Mouse (Mus musculus): ENCODE data around the gene Fastkd2. TPM values are rescaled to one million over a fixed set of nuclear protein-coding genes. Genes with fewer than 3 reads are reported as not detected.

Fastkd2 gene
- 75.3 and 76.9 TPM in 2 replicates for polyA plus RNA-seq (2014; fragmentation: Nextera tagmentation; extraction: Ambion mirVana)

DNA sequence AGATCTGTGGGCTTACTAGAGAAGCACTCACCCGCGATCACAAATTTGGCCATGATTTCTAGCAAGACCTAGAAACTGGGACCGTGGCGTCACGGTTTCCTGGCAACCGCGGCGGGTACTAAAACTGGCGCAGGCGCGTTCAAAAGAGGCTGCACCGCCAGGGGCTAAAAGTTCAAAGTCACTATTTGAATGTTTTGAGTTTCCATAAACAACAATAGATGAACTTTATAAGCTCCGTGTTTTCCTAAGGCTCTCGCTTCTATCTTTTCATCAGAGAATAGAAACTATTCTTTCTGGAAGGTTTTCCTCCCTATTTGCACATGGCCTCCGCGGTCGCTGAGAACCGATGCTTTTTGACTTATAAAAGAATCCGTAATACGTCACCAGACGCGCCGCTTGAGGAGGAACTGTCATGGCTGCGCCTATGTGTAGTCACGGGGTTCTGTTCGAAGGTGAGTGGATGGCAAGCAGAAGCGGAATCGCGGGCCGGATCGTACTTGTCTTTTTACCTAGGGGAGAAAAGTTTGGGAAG, at the start of gene Fastkd2, which contains the start of gene Mdh1b:
Gene Fastkd2, plus strand, starts transcription at position 375 of the 532 bp plus-strand sequence.
Gene Mdh1b, minus strand, starts transcription at position 79 of the 532 bp plus-strand sequence.
- Histone ChIP-seq H3K9me3 (ENCODE audit: control insufficient read depth, low read length) (no peaks in the 10 kb centered on the region), H3K27me3 (ENCODE audit: control insufficient read depth, insufficient read depth, low read length) (no peaks in the 10 kb centered on the region), H3K4me2 (ENCODE audit: low read depth, severe bottlenecking) (peak within 1 kb of the TSS; percentile 48), H3K4me3 (ENCODE audit: low read depth, low read length) (peak within 1 kb of the TSS; percentile 64), H3K4me1 (ENCODE audit: control insufficient read depth, insufficient read depth, low read length) (no peaks in the 10 kb centered on the region), H3K27ac (replicated peaks; ENCODE audit: low read depth, low read length) (no peak within 1 kb of the TSS), H3K9ac (ENCODE audit: low read length) (peak within 1 kb of the TSS; percentile 66), H3K36me3 (ENCODE audit: control insufficient read depth, insufficient read depth, low read length) (no peaks in the 10 kb centered on the region)
- peak; percentile 93 for DNase-seq (ENCODE audit: low spot score)
- peak; percentile 89 for ATAC-seq (ENCODE audit: insufficient number of reproducible peaks, low FRiP score, low TSS enrichment, low read depth)
- under 1% methylated on average over 31 of the region's 31 CpGs for WGBS

DNA sequence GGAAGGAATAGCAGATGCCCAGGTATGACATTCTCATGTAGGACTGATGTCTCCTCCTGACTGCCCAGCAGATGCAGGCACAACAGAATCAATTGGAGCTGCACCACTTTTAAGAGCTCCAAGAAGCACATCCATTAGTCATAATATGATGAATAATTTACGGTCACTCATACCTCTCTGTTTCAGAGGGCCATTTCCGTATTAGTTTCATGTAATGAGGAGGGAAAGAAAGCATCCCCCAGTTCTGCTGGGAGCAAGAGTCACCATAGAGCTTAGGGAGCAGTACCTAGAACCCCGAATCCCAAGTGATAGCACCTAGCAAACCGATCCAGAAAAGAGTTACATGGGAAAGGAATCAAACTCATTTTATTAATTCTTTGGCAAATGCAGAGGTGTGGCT, 43.6 kb upstream of the Fastkd2 start, which contains the start of gene Dytn:
Gene Dytn, minus strand, starts transcription at position 101 of the 400 bp plus-strand sequence.
- no peak within 1 kb of the TSS for H3K27ac ChIP-seq (replicated peaks; ENCODE audit: low read depth, low read length)
- no peak within 1 kb of the TSS for H3K4me3 ChIP-seq (ENCODE audit: low read depth, low read length)
- no peak for ATAC-seq (ENCODE audit: insufficient number of reproducible peaks, low FRiP score, low TSS enrichment, low read depth)
- WGBS, result 85% methylated on average over 4 of the region's 4 CpGs
- H3K4me2 ChIP-seq (ENCODE audit: low read depth, severe bottlenecking), result no peak within 1 kb of the TSS
- no peaks in the 10 kb centered on the region for H3K4me1 ChIP-seq (ENCODE audit: control insufficient read depth, insufficient read depth, low read length)
- no peaks in the 10 kb centered on the region for H3K27me3 ChIP-seq (ENCODE audit: control insufficient read depth, insufficient read depth, low read length)
- no peak within 1 kb of the TSS for H3K9ac ChIP-seq (ENCODE audit: low read length)
- no peaks in the 10 kb centered on the region for H3K9me3 ChIP-seq (ENCODE audit: control insufficient read depth, low read length)
- H3K36me3 ChIP-seq (ENCODE audit: control insufficient read depth, insufficient read depth, low read length), result no peaks in the 10 kb centered on the region
- no peak for DNase-seq (ENCODE audit: low spot score)

DNA sequence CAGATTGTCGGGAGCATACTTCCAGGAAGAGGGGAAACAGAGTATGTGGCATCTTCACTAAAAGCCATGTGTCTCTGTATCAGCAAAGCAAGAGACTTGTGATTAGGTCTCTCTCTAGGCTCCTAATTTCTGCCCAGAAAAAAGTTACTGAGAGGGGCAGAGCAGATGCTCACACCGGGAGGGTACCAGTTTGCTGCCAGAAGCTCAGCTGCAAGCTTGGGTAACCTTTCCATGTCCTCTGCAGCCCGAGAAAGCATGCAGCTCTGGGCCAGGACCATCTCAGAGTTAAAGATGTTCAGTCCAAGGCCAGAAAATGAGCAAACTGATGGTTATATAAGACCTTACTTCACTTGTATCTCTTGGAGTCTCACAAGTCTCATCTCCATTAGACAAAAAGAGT, 33.6 kb upstream of the Fastkd2 start:
- ATAC-seq (ENCODE audit: insufficient number of reproducible peaks, low FRiP score, low TSS enrichment, low read depth) (no peak), DNase-seq (ENCODE audit: low spot score) (no peak)
- Histone ChIP-seq H3K27ac (replicated peaks; ENCODE audit: low read depth, low read length) (no peak overlapping the region), H3K9me3 (ENCODE audit: control insufficient read depth, low read length) (no peaks in the 10 kb centered on the region), H3K27me3 (ENCODE audit: control insufficient read depth, insufficient read depth, low read length) (no peaks in the 10 kb centered on the region), H3K4me2 (ENCODE audit: low read depth, severe bottlenecking) (no peak overlapping the region), H3K36me3 (ENCODE audit: control insufficient read depth, insufficient read depth, low read length) (no peaks in the 10 kb centered on the region), H3K4me3 (ENCODE audit: low read depth, low read length) (no peak overlapping the region), H3K9ac (ENCODE audit: low read length) (no peak overlapping the region), H3K4me1 (ENCODE audit: control insufficient read depth, insufficient read depth, low read length) (no peaks in the 10 kb centered on the region)
- 75% methylated on average over 3 of the region's 3 CpGs for WGBS

DNA sequence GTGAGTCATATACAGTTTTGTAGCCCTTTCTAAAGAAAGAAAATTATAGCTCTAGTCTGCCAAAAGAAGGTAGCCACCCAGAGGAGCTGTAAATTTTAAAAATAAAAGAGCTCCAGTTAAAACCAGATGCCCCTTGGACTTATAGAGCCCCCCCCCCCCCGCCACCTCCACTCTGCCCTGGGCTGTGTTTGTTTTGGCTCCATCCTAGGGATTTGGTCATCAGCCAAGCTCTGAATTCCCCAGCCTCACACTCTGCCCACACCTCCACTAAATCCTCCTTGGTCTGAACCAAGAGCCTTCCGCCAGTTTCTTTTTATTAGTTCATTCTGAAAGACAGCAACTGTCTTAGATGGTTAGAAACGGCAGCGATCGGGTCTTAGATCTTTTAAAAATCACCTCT, 24.7 kb upstream of the Fastkd2 start:
- 70% methylated on average over 5 of the region's 5 CpGs for WGBS
- Histone ChIP-seq H3K9me3 (ENCODE audit: control insufficient read depth, low read length) (no peaks in the 10 kb centered on the region; the same call in 1 of the 2 replicates), H3K36me3 (ENCODE audit: control insufficient read depth, insufficient read depth, low read length) (no peaks in the 10 kb centered on the region), H3K9ac (ENCODE audit: low read length) (no peak overlapping the region), H3K4me2 (ENCODE audit: low read depth, severe bottlenecking) (no peak overlapping the region), H3K4me3 (ENCODE audit: low read depth, low read length) (no peak overlapping the region), H3K27me3 (ENCODE audit: control insufficient read depth, insufficient read depth, low read length) (no peaks in the 10 kb centered on the region), H3K27ac (replicated peaks; ENCODE audit: low read depth, low read length) (no peak overlapping the region), H3K4me1 (ENCODE audit: control insufficient read depth, insufficient read depth, low read length) (no peaks in the 10 kb centered on the region)
- no peak for ATAC-seq (ENCODE audit: insufficient number of reproducible peaks, low FRiP score, low TSS enrichment, low read depth)
- no peak for DNase-seq (ENCODE audit: low spot score)

DNA sequence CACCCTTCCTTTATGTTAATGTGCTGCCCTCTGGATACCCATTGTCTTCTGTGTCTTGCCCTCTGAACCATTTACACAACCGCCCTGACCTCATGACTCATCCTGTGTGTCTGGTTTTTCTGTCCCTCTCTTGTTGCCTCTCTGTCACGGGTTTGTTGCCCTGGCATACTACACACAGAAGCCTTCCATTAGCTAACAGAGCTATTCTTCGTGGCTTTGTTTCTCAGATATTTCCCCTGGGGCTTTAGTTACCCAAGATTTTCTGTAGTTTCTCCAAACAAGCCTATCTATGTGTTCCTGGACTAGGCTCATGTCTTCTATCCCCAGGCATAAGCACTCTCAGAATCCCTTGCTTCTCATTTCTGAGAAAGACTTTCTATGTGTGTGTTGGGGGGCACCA, 21.5 kb upstream of the Fastkd2 start:
- no peaks in the 10 kb centered on the region for H3K27me3 ChIP-seq (ENCODE audit: control insufficient read depth, insufficient read depth, low read length)
- WGBS, result 66% methylated on average over 3 of the region's 3 CpGs
- H3K27ac ChIP-seq (replicated peaks; ENCODE audit: low read depth, low read length), result no peak overlapping the region
- no peak overlapping the region for H3K4me3 ChIP-seq (ENCODE audit: low read depth, low read length)
- no peaks in the 10 kb centered on the region for H3K4me1 ChIP-seq (ENCODE audit: control insufficient read depth, insufficient read depth, low read length)
- no peak overlapping the region for H3K9ac ChIP-seq (ENCODE audit: low read length)
- H3K4me2 ChIP-seq (ENCODE audit: low read depth, severe bottlenecking), result no peak overlapping the region
- ATAC-seq (ENCODE audit: insufficient number of reproducible peaks, low FRiP score, low TSS enrichment, low read depth) (no peak), DNase-seq (ENCODE audit: low spot score) (no peak)
- no peaks in the 10 kb centered on the region for H3K36me3 ChIP-seq (ENCODE audit: control insufficient read depth, insufficient read depth, low read length)
- H3K9me3 ChIP-seq (ENCODE audit: control insufficient read depth, low read length), result no peaks in the 10 kb centered on the region; the same call in 1 of the 2 replicates

DNA sequence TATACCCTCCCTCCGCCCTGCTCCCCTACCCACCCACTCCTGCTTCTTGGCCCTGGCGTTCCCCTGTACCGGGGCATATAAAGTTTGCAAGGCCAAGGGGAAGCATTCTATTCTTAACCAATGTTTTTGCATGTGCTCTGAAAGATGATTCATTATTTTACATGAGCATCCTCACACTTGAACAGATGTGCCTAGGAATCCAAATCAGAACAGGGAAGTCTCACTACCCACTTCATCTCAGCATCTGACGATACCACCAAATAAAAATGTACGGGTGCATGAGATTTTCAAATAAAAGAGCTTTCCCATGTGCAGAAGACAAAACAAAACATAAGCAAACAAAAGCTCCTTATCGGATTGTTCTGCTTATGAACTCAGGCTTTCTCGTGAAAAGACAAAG, 10.3 kb upstream of the Fastkd2 start:
- H3K9ac ChIP-seq (ENCODE audit: low read length), result no peak overlapping the region
- no peak overlapping the region for H3K27ac ChIP-seq (replicated peaks; ENCODE audit: low read depth, low read length)
- H3K4me1 ChIP-seq (ENCODE audit: control insufficient read depth, insufficient read depth, low read length), result no peaks in the 10 kb centered on the region
- DNase-seq (ENCODE audit: low spot score) (no peak), ATAC-seq (ENCODE audit: insufficient number of reproducible peaks, low FRiP score, low TSS enrichment, low read depth) (no peak)
- no peaks in the 10 kb centered on the region for H3K9me3 ChIP-seq (ENCODE audit: control insufficient read depth, low read length)
- H3K4me2 ChIP-seq (ENCODE audit: low read depth, severe bottlenecking), result no peak overlapping the region
- WGBS, result 87% methylated on average over 7 of the region's 7 CpGs
- no peaks in the 10 kb centered on the region for H3K36me3 ChIP-seq (ENCODE audit: control insufficient read depth, insufficient read depth, low read length)
- H3K27me3 ChIP-seq (ENCODE audit: control insufficient read depth, insufficient read depth, low read length), result no peaks in the 10 kb centered on the region
- H3K4me3 ChIP-seq (ENCODE audit: low read depth, low read length), result no peak overlapping the region

DNA sequence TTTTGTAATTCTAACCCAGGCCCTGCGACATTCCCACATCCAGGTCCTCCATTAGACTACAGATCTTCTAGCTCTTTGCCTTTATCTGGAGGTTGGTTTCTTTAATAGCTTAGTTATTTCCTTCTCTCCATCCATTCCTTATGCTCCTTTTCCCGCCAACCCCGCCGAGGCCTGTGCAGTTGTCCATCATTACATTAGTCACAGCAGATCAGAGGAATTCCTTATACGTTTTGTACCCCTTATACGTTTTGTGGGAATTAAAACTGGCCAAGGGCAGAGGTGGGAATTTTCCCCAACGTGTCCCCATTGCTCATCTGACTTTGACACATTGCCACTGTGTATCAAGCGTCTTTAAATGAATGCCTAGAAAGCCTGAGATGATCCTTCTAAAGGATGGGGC, 618 bp upstream of the Fastkd2 start:
- Histone ChIP-seq H3K27me3 (ENCODE audit: control insufficient read depth, insufficient read depth, low read length) (no peaks in the 10 kb centered on the region), H3K4me3 (ENCODE audit: low read depth, low read length) (peak overlapping the region; percentile 64), H3K4me1 (ENCODE audit: control insufficient read depth, insufficient read depth, low read length) (no peaks in the 10 kb centered on the region), H3K9me3 (ENCODE audit: control insufficient read depth, low read length) (no peaks in the 10 kb centered on the region), H3K9ac (ENCODE audit: low read length) (no peak overlapping the region), H3K27ac (replicated peaks; ENCODE audit: low read depth, low read length) (no peak overlapping the region), H3K36me3 (ENCODE audit: control insufficient read depth, insufficient read depth, low read length) (no peaks in the 10 kb centered on the region), H3K4me2 (ENCODE audit: low read depth, severe bottlenecking) (peak overlapping the region; percentile 48)
- 45% methylated on average over 8 of the region's 8 CpGs for WGBS
- DNase-seq (ENCODE audit: low spot score) (no peak), ATAC-seq (ENCODE audit: insufficient number of reproducible peaks, low FRiP score, low TSS enrichment, low read depth) (0 out of 2 replicates have a peak, but pooled peaks have one; percentile 11)

DNA sequence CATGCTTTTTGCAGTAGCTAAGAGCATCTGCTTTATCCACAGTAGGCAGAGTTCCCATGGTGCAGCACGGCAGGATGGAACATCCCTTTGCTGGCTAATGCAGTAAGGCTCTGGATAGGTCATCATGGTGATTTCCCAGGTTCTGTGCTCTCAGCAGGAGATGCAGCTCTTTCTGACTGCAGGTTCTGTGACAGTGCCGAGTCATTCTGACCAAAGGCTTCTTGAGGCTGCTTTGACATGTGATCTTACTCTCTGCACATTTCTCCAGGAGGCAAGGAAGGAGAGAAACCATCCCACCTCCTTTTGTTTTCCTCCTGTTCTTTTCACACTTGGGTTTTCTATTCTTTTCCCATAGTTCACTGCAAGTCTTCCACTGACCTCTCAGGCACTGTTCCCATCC, 25.6 kb downstream of the Fastkd2 start:
- ATAC-seq (ENCODE audit: insufficient number of reproducible peaks, low FRiP score, low TSS enrichment, low read depth) (no peak), DNase-seq (ENCODE audit: low spot score) (no peak)
- Histone ChIP-seq H3K4me1 (ENCODE audit: control insufficient read depth, insufficient read depth, low read length) (no peaks in the 10 kb centered on the region), H3K36me3 (ENCODE audit: control insufficient read depth, insufficient read depth, low read length) (no peaks in the 10 kb centered on the region), H3K4me2 (ENCODE audit: low read depth, severe bottlenecking) (no peak overlapping the region), H3K9me3 (ENCODE audit: control insufficient read depth, low read length) (no peaks in the 10 kb centered on the region), H3K27me3 (ENCODE audit: control insufficient read depth, insufficient read depth, low read length) (no peaks in the 10 kb centered on the region), H3K9ac (ENCODE audit: low read length) (no peak overlapping the region), H3K4me3 (ENCODE audit: low read depth, low read length) (no peak overlapping the region), H3K27ac (replicated peaks; ENCODE audit: low read depth, low read length) (no peak overlapping the region)
- 56% methylated on average over 2 of the region's 2 CpGs for WGBS

Measured in limb, embryonic 11.5 days (tissue).